Mouse (Mus musculus) ES-E14 (cell line): ENCODE measurements at regions not wholly inside any gene's neighbourhood (a gene's known extent, or its start where the extent isn't known, plus 50 kb on each side); places are given as distances from the start of the nearest gene placed in this dataset.
"Not testable (repeated sequence)": the region's sequence is repeated elsewhere in the genome, so short reads cannot be mapped to it uniquely, and the experiment has no call there.

Experiments
- DNase-seq: peaks from one replicate; pipeline ENCODE4 v3.0.0-alpha.2; 2013; ENCODE audit warnings: low read depth, low spot score
- H3K27ac ChIP-seq: 2 replicates; pipeline ENCODE4 v1.5.1; 2012; ENCODE audit warnings: low read depth, mild to moderate bottlenecking, low read length, moderate library complexity, mixed read lengths; ENCODE audit not compliant: poor library complexity, insufficient read depth, severe bottlenecking
- H3K36me3 ChIP-seq: 2 replicates; pipeline ENCODE4 v1.6.1; 2012; ENCODE audit warnings: mild to moderate bottlenecking, low read length, moderate library complexity, mixed read lengths; ENCODE audit not compliant: control insufficient read depth, poor library complexity, insufficient read depth, severe bottlenecking
- H3K4me1 ChIP-seq, 2 experiments: fragments of 150-350 bp in 1 of 2; sonication (generic) in 1 of 2; 2 replicates each; pipeline ENCODE4 v1.6.1; 2012; ENCODE audit warnings: low read length in 2 of 2, mild to moderate bottlenecking in 1 of 2, mixed read lengths in 1 of 2; ENCODE audit not compliant: control insufficient read depth in 2 of 2, insufficient read depth in 2 of 2, poor library complexity in 1 of 2
- H3K4me3 ChIP-seq, 2 experiments: fragments of 150-350 bp in 1 of 2; sonication (generic) in 1 of 2; 2 replicates each; pipeline ENCODE4 v1.5.1; 2012; ENCODE audit warnings: low read length in 2 of 2, low read depth in 1 of 2, mild to moderate bottlenecking in 1 of 2, mixed read lengths in 1 of 2; ENCODE audit not compliant: insufficient read depth in 1 of 2, poor library complexity in 1 of 2, severe bottlenecking in 1 of 2
- H3K9ac ChIP-seq: 2 replicates; pipeline ENCODE4 v1.6.1; 2012; ENCODE audit warnings: low read depth, mild to moderate bottlenecking, low read length, mixed read lengths; ENCODE audit not compliant: poor library complexity, insufficient read depth, severe bottlenecking
- H3K9me3 ChIP-seq: fragments of 150-350 bp; sonication (generic); 2 replicates; pipeline ENCODE4 v1.6.1; 2012; ENCODE audit warnings: low read depth, mild to moderate bottlenecking, low read length; ENCODE audit not compliant: control insufficient read depth, insufficient read depth
- CHD2 ChIP-seq: IDR thresholded peaks from 2 replicates; pipeline ENCODE4 v1.6.1; 2014; ENCODE audit warnings: mild to moderate bottlenecking, low read depth, low read length, inconsistent platforms
- HCFC1 ChIP-seq: IDR thresholded peaks from 2 replicates; pipeline ENCODE4 v1.6.1; 2012; ENCODE audit warnings: low read length, inconsistent platforms, borderline replicate concordance; ENCODE audit not compliant: insufficient read depth
- MAFK ChIP-seq: IDR thresholded peaks from 2 replicates; pipeline ENCODE4 v1.6.1; 2014; ENCODE audit warnings: mild to moderate bottlenecking, low read depth, low read length, inconsistent platforms; ENCODE audit not compliant: insufficient read depth
- ZC3H11A ChIP-seq: IDR thresholded peaks from 2 replicates; pipeline ENCODE4 v1.6.1; 2012; ENCODE audit warnings: low read depth, mild to moderate bottlenecking, inconsistent platforms, low read length, borderline replicate concordance
- ZNF384 ChIP-seq: IDR thresholded peaks from 2 replicates; pipeline ENCODE4 v1.6.1; 2012; ENCODE audit warnings: low read depth, low read length, inconsistent platforms
- in situ Hi-C, 2 experiments: fragments of 600-800 bp; cut with MboI; formaldehyde crosslinking; loops; one replicate each; pipeline ENCODE4 v1.15.1; 2025; ENCODE audit warnings: low sequenced_read_pairs in 2 of 2, inconsistent platforms in 1 of 2; ENCODE audit not compliant: unreplicated experiment in 2 of 2

GRCm38 (mm10) chr13:81020106-81020747, 137.0 kb downstream of the Arrdc3 start:
- Histone ChIP-seq H3K9me3 (no peaks in the 10 kb centered on the region), H3K4me1 (no peaks in the 10 kb centered on the region), H3K36me3 (no peaks in the 10 kb centered on the region), H3K27ac (no peak overlapping the region), H3K4me3 (no peak overlapping the region), H3K9ac (no peak overlapping the region)
- no peak for TF ChIP-seq HCFC1
- TF ChIP-seq ZC3H11A: no peak
- no peak for TF ChIP-seq CHD2
- TF ChIP-seq MAFK: no peak
- TF ChIP-seq ZNF384: no peak
- in situ Hi-C loops: no loop called here
- no peak for DNase-seq

DNA sequence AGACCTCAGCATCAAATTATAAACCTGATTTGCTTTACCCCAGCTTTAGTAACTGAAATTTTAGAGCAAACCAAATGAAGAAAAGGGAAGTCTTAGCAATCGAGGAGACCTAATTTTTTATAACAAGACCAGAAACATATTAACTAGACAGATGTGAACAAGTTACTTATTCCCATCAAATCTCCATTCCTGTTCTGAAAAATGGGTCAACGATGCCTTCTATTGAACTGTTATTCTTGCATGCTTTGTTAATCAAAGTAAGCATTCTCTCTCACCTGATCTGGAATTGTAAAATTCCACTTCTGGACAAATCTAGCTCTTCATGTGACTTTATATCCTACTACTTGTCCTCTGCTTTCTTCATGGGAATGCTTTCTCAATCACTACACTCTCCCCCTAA, 137.6 kb downstream of the Arrdc3 start:
- no peak overlapping the region for H3K27ac ChIP-seq
- H3K9ac ChIP-seq: no peak overlapping the region
- H3K4me1 ChIP-seq: no peaks in the 10 kb centered on the region
- no peak overlapping the region for H3K4me3 ChIP-seq
- in situ Hi-C loops: no loop called here
- H3K9me3 ChIP-seq: no peaks in the 10 kb centered on the region
- DNase-seq: no peak
- H3K36me3 ChIP-seq: no peaks in the 10 kb centered on the region
- TF ChIP-seq CHD2 (no peak), ZNF384 (no peak), MAFK (no peak), HCFC1 (no peak), ZC3H11A (no peak)

- H3K9me3 ChIP-seq: no peaks in the 10 kb centered on the region
- no peak for TF ChIP-seq HCFC1
- TF ChIP-seq MAFK: no peak
- TF ChIP-seq ZC3H11A: no peak
- no peak for TF ChIP-seq ZNF384
- TF ChIP-seq CHD2: no peak
- no peak overlapping the region for H3K27ac ChIP-seq
- H3K4me1 ChIP-seq: no peaks in the 10 kb centered on the region
- DNase-seq: no peak
- no peak overlapping the region for H3K9ac ChIP-seq
- in situ Hi-C loops: no loop called here
- no peaks in the 10 kb centered on the region for H3K36me3 ChIP-seq
- H3K4me3 ChIP-seq: no peak overlapping the region
These were observed 139.2 kb downstream of the Arrdc3 start for GRCm38 (mm10) chr13:81022410-81022809.

DNA sequence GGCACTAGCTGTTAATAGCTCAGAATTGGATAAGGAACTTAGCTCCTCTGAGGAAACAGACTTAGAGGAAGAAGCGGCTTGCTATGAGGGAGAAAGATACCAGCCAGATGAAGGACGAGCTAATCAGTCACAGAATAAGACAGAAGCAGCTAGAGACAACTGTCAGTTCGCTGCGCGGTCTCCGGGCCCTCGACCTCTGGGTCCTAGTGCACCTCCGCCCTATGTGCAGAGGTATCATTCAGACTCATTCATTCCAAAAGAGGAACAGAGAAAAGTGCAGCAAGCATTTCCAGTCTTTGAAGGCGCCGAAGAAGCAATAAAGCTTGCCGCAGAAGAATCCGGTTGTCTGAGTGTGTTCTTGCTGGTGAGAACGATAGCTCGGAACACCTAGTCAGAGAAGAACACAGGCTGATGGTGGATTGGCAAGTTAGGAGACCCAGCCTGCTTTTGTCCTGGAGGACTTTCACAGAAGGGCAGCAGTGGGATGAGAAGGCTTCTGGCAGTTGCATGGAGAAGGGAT, 142.1 kb downstream of the Arrdc3 start:
- H3K9me3 ChIP-seq, H3K4me3 ChIP-seq, DNase-seq, H3K4me1 ChIP-seq, H3K27ac ChIP-seq, in situ Hi-C loops, H3K9ac ChIP-seq, H3K36me3 ChIP-seq: not testable (repeated sequence)

- H3K4me1 ChIP-seq: no peaks in the 10 kb centered on the region
- in situ Hi-C loops: no loop called here
- H3K27ac ChIP-seq: no peak overlapping the region
- H3K9me3 ChIP-seq: no peaks in the 10 kb centered on the region
- H3K9ac ChIP-seq: no peak overlapping the region
- H3K4me3 ChIP-seq: no peak overlapping the region
- DNase-seq: no peak
- H3K36me3 ChIP-seq: no peaks in the 10 kb centered on the region
- no peak for TF ChIP-seq ZNF384
- TF ChIP-seq ZC3H11A: no peak
- no peak for TF ChIP-seq CHD2
These were observed 154.1 kb downstream of the Arrdc3 start for GRCm38 (mm10) chr13:81037316-81037715.
